Mouse (Mus musculus) testis, adult 2 months (tissue): ENCODE data around the gene Zdhhc4.

Experiments
- CTCF ChIP-seq: fragments of 200-500 bp; IDR thresholded peaks from 2 replicates; pipeline ENCODE4 v1.5.1; 2012; ENCODE audit warnings: low read depth, mild to moderate bottlenecking, inconsistent platforms, low read length, moderate library complexity; ENCODE audit not compliant: control insufficient read depth, insufficient read depth, insufficient replicate concordance
- POLR2A ChIP-seq: fragments of 200-500 bp; IDR thresholded peaks from 2 replicates; pipeline ENCODE4 v1.6.1; 2012; ENCODE audit warnings: low read depth, mild to moderate bottlenecking, inconsistent platforms, low read length, moderate library complexity; ENCODE audit not compliant: control insufficient read depth

- TF ChIP-seq POLR2A (no peak), CTCF (no peak)
Observed at GRCm38 (mm10) chr5:143317288-143317610, 11.8 kb downstream of the Zdhhc4 start.
